Mouse (Mus musculus): ENCODE results near the gene Faim2.

Gene Faim2

GRCm38 (mm10) chr15:99505324-99506095 lies 22.5 kb downstream of the Faim2 start:
- DNase-seq (ENCODE audit: low spot score): no peak

GRCm38 (mm10) chr15:99503256-99503655 lies 24.7 kb downstream of the Faim2 start:
- DNase-seq (ENCODE audit: low spot score): no peak

- no peak for DNase-seq (ENCODE audit: low spot score)
These were observed 25.6 kb downstream of the Faim2 start for GRCm38 (mm10) chr15:99502311-99502831.

- peak; percentile 71 for DNase-seq (ENCODE audit: low spot score)
These were observed 26.4 kb downstream of the Faim2 start for GRCm38 (mm10) chr15:99501292-99502260.

- no peak for DNase-seq (ENCODE audit: low spot score)
These were observed 27.6 kb downstream of the Faim2 start for GRCm38 (mm10) chr15:99500320-99500719.

- DNase-seq (ENCODE audit: low spot score): no peak
These were observed 28.2 kb downstream of the Faim2 start for GRCm38 (mm10) chr15:99499726-99500125.

- DNase-seq (ENCODE audit: low spot score): no peak
These were observed 29.2 kb downstream of the Faim2 start for GRCm38 (mm10) chr15:99498781-99499180.

- DNase-seq (ENCODE audit: low spot score): no peak
These were observed 29.6 kb downstream of the Faim2 start for GRCm38 (mm10) chr15:99498356-99498755.

- DNase-seq (ENCODE audit: low spot score): peak; percentile 57
These were observed 30.3 kb downstream of the Faim2 start for GRCm38 (mm10) chr15:99497527-99498242.

GRCm38 (mm10) chr15:99497061-99497460 lies 30.9 kb downstream of the Faim2 start:
- DNase-seq (ENCODE audit: low spot score): peak; percentile 66

- no peak for DNase-seq (ENCODE audit: low spot score)
These were observed 43.2 kb downstream of the Faim2 start for GRCm38 (mm10) chr15:99484745-99485144.

GRCm38 (mm10) chr15:99475814-99476213 lies 52.2 kb downstream of the Faim2 start:
- no peak for DNase-seq (ENCODE audit: low spot score)

GRCm38 (mm10) chr15:99474576-99474926 lies 53.4 kb downstream of the Faim2 start, which contains the start of gene Bcdin3d:
Gene Bcdin3d (minus strand): TSS chr15:99474730.
- DNase-seq (ENCODE audit: low spot score): peak; percentile 63

GRCm38 (mm10) chr15:99473801-99474575 lies 54.0 kb downstream of the Faim2 start:
- no peak for DNase-seq (ENCODE audit: low spot score)

GRCm38 (mm10) chr15:99472972-99473371 lies 55.0 kb downstream of the Faim2 start:
- no peak for DNase-seq (ENCODE audit: low spot score)

- DNase-seq (ENCODE audit: low spot score): no peak
These were observed 56.3 kb downstream of the Faim2 start for GRCm38 (mm10) chr15:99471677-99472063.

GRCm38 (mm10) chr15:99470971-99471676 lies 56.8 kb downstream of the Faim2 start:
- no peak for DNase-seq (ENCODE audit: low spot score)

- DNase-seq (ENCODE audit: low spot score): no peak
These were observed 57.7 kb downstream of the Faim2 start for GRCm38 (mm10) chr15:99470224-99470761.

- DNase-seq (ENCODE audit: low spot score): no peak
These were observed 58.2 kb downstream of the Faim2 start for GRCm38 (mm10) chr15:99469736-99470135.

- DNase-seq (ENCODE audit: low spot score): peak; percentile 70
These were observed 58.9 kb downstream of the Faim2 start for GRCm38 (mm10) chr15:99469067-99469466.

Measured in left cerebral cortex, adult 11 months (tissue).